Mouse (Mus musculus) megakaryocyte, embryonic 14.5 days (primary cell): Measurements from ENCODE around the gene Msln. TPM values are rescaled to one million over a fixed set of nuclear protein-coding genes. Genes with fewer than 3 reads are reported as not detected.
A peak's percentile ranks its signal among the peaks of the same experiment; 100 is the strongest.

Source experiments
- H3K27me3 ChIP-seq: replicated peaks from 2 replicates; pipeline ENCODE3; 2012; ENCODE audit warnings: inconsistent platforms
- H3K36me3 ChIP-seq: replicated peaks from 2 replicates; pipeline ENCODE3; 2012; ENCODE audit warnings: low read length, inconsistent platforms, mixed read lengths
- H3K4me1 ChIP-seq: 2 replicates; pipeline ENCODE4 v1.6.1; 2012; ENCODE audit warnings: inconsistent platforms
- H3K4me3 ChIP-seq: replicated peaks from 2 replicates; pipeline ENCODE3; 2012; ENCODE audit warnings: moderate library complexity, mild to moderate bottlenecking, inconsistent platforms
- H3K9me3 ChIP-seq: 2 replicates; pipeline ENCODE4 v1.6.1; 2012; ENCODE audit warnings: inconsistent platforms
- FLI1 ChIP-seq: IDR thresholded peaks from 2 replicates; pipeline ENCODE4 v1.6.1; 2012; ENCODE audit warnings: low read length, inconsistent platforms, mixed read lengths
- GATA1 ChIP-seq: IDR thresholded peaks from 3 replicates; pipeline ENCODE4 v1.6.1; 2012; ENCODE audit warnings: mixed read lengths, low read length, inconsistent platforms, borderline replicate concordance
- polyA plus RNA-seq: library from polyadenylated mRNA; stranded (reverse); fragments of >175 nt; gene quantifications from 2 replicates; pipeline ENCODE4 v1.2.3, GENCODE M21; 2012; ENCODE audit warnings: low replicate concordance; ENCODE audit not compliant: insufficient read depth

Gene Msln
- polyA plus RNA-seq, 1 experiment: not detected

DNA sequence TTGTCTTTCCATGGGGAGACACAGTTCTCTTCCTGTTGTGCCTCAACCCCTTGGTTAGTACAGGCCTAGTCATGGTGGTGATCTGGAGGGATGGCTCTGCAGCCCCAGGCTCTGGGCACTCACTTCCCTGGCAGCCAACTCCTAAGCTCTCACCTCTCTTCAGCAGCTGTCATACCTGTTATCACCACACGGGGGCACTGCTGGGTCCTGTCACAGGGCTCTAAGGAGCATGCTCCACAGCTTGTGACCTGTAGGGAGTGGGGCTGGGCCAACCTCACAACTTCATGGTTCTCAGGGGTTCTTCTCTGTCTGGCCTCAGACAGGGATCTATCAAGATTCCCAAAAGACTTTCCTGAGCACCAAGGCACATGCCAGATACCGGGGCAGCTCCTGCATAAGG, 22.1 kb downstream of the Msln start:
- peaks cover 31% of the 10 kb centered on the region for H3K36me3 ChIP-seq
- H3K27me3 ChIP-seq: peaks cover 25% of the 10 kb centered on the region
- H3K4me3 ChIP-seq: no peak overlapping the region
- TF ChIP-seq GATA1: no peak
- peaks cover 17% of the 10 kb centered on the region for H3K4me1 ChIP-seq
- no peaks in the 10 kb centered on the region for H3K9me3 ChIP-seq

DNA sequence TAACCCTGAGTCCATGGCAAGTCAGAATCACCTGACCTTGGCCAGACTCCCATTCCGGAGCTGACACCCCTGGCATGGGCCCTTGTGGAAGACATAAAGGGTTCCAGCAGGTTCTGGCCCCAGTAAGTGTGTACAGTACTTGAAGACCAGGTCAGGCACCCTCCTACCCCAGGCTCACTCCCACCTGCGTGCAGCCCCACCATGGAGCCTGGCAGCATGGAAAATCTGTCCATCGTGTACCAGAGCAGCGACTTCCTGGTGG, 26.2 kb downstream of the Msln start:
- Histone ChIP-seq H3K27me3 (no peaks in the 10 kb centered on the region), H3K9me3 (no peaks in the 10 kb centered on the region), H3K4me3 (peak overlapping the region; percentile 95), H3K4me1 (peaks cover 35% of the 10 kb centered on the region), H3K36me3 (peaks cover 50% of the 10 kb centered on the region)
- TF ChIP-seq GATA1 (no peak), FLI1 (no peak)

DNA sequence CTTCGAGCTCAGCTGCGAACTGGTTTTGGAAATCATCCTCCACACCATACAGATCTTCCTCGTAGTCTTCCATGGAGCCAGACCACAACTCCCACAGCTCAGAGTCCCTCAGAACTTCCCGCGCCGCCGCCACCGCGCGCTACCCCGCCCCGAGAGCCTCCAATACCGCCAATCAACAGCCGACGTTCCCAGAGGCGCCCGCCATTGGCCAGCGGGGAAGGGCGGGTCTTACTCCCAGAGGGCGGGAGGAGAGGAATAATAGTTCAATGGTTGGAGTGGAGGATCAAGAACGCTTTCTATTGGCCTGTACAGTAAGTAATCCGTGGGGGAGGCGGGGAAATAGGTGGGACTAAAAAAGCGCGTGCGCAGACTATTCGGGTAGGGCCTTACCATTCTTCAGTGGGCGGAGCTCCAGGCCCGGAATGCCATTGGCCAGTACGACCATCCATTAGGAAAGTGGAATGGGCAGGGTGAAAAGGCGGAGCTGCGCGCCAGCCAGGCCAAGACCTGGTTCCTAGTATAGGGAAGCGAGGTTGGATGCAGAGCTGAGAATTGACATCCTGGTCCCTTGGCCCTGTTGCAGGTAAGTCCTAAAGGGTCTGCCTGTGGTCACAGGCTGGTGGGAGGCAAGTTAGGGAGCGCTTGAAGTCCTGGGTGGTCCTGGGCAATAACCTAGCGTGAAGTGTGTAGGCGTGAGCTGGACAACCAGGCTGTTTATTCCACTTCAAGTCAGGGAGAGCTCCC, 26.7 kb downstream of the Msln start, which contains the start of the genes Chtf18 and Rpusd1:
Gene Chtf18, minus strand, starts transcription at position 155 of the 744 bp plus-strand sequence.
Gene Rpusd1, plus strand, starts transcription at position 406 of the 744 bp plus-strand sequence.
- Histone ChIP-seq H3K4me3 (peak within 1 kb of the TSS; percentile 95), H3K9me3 (no peaks in the 10 kb centered on the region), H3K4me1 (peaks cover 35% of the 10 kb centered on the region), H3K36me3 (peaks cover 55% of the 10 kb centered on the region), H3K27me3 (no peaks in the 10 kb centered on the region)
- TF ChIP-seq GATA1: no peak
- TF ChIP-seq FLI1: no peak

DNA sequence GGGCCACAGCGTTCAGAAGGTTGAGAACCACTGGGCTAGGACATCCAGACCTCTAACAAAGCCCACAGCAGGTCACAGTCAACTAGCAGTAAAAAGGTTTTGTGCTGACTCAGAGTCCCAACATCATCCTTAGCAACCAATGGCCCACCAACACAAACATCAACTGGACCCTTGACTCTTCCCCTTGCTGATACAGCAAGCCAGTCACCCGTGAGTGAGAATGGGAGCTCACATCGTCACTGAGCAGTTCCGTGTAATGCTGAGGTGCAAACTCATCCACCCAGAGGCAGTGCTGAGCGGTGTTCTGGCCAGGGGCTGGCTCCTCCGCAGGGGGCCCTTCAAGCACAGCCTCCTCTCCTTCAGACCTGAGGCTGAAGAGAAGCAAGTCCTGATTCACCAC, 28.9 kb downstream of the Msln start:
- H3K36me3 ChIP-seq: peaks cover 64% of the 10 kb centered on the region
- peaks cover 35% of the 10 kb centered on the region for H3K4me1 ChIP-seq

DNA sequence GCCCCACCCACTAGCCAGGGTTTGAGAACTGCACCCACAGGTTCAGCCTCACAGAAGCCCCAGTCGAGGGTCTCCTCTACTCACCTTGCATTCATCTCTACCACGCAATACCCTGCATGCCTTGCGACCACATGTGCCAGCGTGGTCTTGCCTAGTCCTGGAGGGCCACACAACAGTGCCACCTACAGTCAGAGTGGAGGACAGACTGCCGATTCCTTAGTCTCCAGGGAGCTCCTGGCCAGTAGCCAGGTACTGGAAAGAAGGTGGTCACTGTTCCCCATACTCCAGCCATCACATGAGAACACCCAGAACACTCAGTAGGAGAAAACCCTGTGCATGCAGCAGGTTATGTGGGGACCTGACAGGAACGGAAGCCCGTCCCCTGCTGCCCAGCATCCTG, 30.3 kb downstream of the Msln start:
- Histone ChIP-seq H3K4me3 (no peak overlapping the region), H3K36me3 (peaks cover 67% of the 10 kb centered on the region), H3K9me3 (no peaks in the 10 kb centered on the region), H3K27me3 (no peaks in the 10 kb centered on the region), H3K4me1 (peaks cover 33% of the 10 kb centered on the region)
- TF ChIP-seq GATA1 (no peak), FLI1 (no peak)

More for the DNA sequence above, 28.9 kb downstream of the Msln start:
- Histone ChIP-seq H3K4me3 (peak overlapping the region; percentile 46), H3K9me3 (no peaks in the 10 kb centered on the region), H3K27me3 (no peaks in the 10 kb centered on the region)
- TF ChIP-seq GATA1: no peak
- TF ChIP-seq FLI1: no peak

DNA sequence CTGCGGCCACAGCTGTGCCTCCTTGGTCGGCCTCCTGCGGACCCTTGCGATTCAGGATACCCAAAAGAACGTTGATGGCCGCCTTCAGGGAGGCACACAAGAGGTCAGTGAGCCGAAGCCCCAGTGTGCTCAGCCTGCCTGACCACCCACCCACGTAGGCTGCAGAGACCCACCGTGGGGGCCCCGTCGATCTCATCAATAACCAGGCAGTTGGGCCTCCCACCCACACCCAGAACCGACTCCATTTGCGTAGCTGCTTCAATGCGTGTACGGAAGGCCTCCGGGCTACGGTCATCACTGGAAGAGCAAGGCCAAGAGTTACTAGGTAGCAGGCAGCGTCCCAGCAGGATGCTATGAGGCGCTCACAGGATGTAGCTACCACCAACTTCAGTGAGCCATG, 30.7 kb downstream of the Msln start:
- Histone ChIP-seq H3K36me3 (peaks cover 67% of the 10 kb centered on the region), H3K27me3 (peaks cover 2% of the 10 kb centered on the region), H3K4me1 (peaks cover 29% of the 10 kb centered on the region), H3K4me3 (no peak overlapping the region), H3K9me3 (no peaks in the 10 kb centered on the region)
- no peak for TF ChIP-seq GATA1
- no peak for TF ChIP-seq FLI1

DNA sequence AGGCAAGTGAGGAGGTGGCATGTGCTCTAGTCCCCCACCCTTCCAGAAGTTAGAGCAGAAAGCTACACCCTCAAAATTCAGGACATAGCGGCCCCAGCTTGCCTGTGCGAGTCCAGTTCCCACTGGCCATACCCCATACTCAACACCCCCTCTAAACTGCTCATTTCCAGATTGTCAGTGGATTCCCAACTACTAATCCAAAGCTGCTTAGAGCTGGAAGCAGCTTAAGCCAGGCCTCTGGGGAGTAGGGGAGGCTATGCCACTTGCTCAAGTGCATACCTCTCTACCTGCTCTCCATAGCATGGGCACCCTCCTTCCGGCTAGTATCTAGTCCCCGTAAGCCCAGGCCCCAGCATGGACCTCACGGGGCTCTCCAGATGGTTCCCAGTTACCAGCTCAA, 32.7 kb downstream of the Msln start:
- Histone ChIP-seq H3K27me3 (peaks cover 22% of the 10 kb centered on the region), H3K9me3 (no peaks in the 10 kb centered on the region), H3K36me3 (peaks cover 67% of the 10 kb centered on the region), H3K4me1 (peaks cover 23% of the 10 kb centered on the region), H3K4me3 (no peak overlapping the region)
- TF ChIP-seq FLI1: no peak
- no peak for TF ChIP-seq GATA1

DNA sequence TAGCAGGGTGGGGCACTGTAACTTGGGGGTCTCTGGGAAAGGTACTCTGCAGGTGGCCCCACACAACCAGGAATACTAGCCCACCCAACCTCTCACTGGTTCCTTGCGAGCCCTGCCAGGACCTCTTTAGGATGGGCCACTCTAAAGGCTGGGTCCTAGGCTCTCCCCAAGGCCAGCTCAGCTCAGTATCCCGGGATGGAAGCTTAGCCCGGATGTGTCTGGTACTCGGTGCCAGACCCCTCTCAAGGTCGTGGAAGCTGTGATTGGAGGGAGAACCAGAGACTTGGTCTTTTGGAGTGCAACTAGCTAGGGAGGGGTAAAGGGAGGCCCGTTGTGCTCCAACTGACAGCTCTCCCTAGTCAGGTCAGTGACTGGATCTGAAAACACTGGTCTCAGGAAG, 36.5 kb downstream of the Msln start:
- H3K9me3 ChIP-seq: peaks cover 8% of the 10 kb centered on the region
- no peak for TF ChIP-seq FLI1
- TF ChIP-seq GATA1: no peak
- peaks cover 10% of the 10 kb centered on the region for H3K4me1 ChIP-seq
- peaks cover 54% of the 10 kb centered on the region for H3K27me3 ChIP-seq
- peaks cover 44% of the 10 kb centered on the region for H3K36me3 ChIP-seq
- no peak overlapping the region for H3K4me3 ChIP-seq

DNA sequence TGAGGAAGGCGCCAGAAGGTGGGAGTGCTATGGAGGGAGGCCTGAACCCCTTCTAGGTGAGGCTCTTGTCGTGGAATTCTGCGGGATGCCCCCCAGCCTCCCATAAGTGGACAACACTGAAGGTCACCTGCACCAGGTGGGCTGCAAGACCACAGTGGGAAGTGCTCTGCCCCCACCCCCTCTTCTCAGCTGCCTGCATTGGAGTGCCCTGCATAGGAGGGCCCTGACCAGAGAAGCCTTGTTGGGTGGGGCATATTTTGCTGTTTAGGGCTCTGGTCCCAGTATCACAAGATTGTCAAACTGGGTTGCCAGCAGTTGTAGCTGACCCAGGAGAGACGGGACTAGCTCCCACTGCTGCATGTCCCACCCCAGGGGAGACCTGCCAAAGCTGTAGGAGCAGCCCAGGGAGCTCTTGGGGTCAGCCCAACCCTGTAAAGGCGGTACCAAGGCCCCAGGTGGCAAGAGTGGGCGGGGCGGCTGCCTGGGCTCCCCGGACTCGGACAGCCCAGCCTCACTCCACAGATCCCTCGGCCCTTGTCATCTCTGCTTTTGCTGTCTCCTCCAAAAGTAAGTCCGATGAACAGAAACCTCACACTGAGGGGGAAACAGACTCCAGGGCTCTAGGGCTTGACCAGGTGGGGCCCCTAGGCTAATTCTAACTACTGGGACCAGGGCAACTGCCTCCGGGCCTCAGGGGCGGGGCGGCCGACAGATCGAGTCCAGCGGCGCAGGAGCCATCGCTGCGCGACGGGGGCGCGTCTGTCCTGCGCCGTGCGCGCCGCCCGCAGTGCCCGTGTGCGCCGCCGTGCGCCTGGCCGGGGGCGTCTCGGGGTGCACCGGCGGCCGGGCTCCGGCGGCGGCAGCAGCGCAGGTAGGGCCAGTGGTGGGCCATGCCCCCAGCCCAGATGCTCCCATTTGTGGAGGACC, 37.2 kb downstream of the Msln start, which contains the start of gene Gng13:
Gene Gng13, plus strand, starts transcription at position 461 of the 927 bp plus-strand sequence.
- Histone ChIP-seq H3K9me3 (peaks cover 8% of the 10 kb centered on the region), H3K4me1 (peaks cover 10% of the 10 kb centered on the region), H3K36me3 (peaks cover 37% of the 10 kb centered on the region), H3K27me3 (peaks cover 62% of the 10 kb centered on the region), H3K4me3 (no peak within 1 kb of the TSS)
- no peak for TF ChIP-seq FLI1
- TF ChIP-seq GATA1: no peak

DNA sequence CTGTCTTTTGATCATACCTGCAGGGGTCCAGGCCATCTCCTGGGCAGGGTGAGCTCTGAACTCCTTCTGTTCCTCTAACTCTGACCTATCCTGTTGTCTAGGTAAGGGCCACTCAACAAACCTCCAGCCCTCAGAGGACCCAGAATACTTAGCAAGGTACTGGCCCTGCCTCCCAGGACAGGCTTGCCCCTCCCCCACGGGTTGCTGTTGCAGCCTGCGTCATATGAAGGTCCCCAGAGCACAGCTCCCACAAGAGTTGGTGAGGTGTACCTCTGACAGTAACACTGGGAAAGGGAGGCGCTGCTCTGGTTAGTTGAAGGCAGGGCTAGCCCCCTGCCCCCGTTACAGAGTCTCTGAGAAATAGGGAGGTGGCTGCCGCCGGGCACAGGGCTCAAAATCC, 38.0 kb downstream of the Msln start:
- TF ChIP-seq GATA1 (no peak), FLI1 (no peak)
- peaks cover 10% of the 10 kb centered on the region for H3K9me3 ChIP-seq
- no peak overlapping the region for H3K4me3 ChIP-seq
- peaks cover 10% of the 10 kb centered on the region for H3K4me1 ChIP-seq
- H3K27me3 ChIP-seq: peaks cover 68% of the 10 kb centered on the region
- peaks cover 29% of the 10 kb centered on the region for H3K36me3 ChIP-seq
